Mouse (Mus musculus) midbrain, embryonic 11.5 days (tissue): Measurements from ENCODE around the gene Yrdc. TPM values are rescaled to one million over a fixed set of nuclear protein-coding genes. Genes with fewer than 3 reads are reported as not detected.

Source experiments
- ATAC-seq: fragments of 200-750 bp; cut with Nextera tagmentation; 2 replicates; pipeline ENCODE4 v1.8.0; 2017; ENCODE audit warnings: moderate TSS enrichment, moderate library complexity; ENCODE audit not compliant: low FRiP score
- DNase-seq: peaks from one replicate; pipeline ENCODE4 v3.0.0; 2015; ENCODE audit warnings: low spot score; ENCODE audit errors: missing footprints
- H3K27ac ChIP-seq: fragments of 300-500 bp; sonication (generic); 2 replicates; pipeline ENCODE4 v1.5.1; 2014; ENCODE audit warnings: low read depth, low read length
- H3K27me3 ChIP-seq: fragments of 300-500 bp; sonication (generic); 2 replicates; pipeline ENCODE4 v1.6.1; 2014; ENCODE audit warnings: mild to moderate bottlenecking, low read length, moderate library complexity, mixed read lengths; ENCODE audit not compliant: control insufficient read depth, insufficient read depth
- H3K36me3 ChIP-seq: fragments of 300-500 bp; sonication (generic); 2 replicates; pipeline ENCODE4 v1.6.1; 2014; ENCODE audit warnings: mild to moderate bottlenecking, low read length, moderate library complexity, mixed read lengths; ENCODE audit not compliant: control insufficient read depth, insufficient read depth
- H3K4me1 ChIP-seq: fragments of 300-500 bp; sonication (generic); 2 replicates; pipeline ENCODE4 v1.6.1; 2014; ENCODE audit warnings: low read length; ENCODE audit not compliant: control insufficient read depth, insufficient read depth
- H3K4me2 ChIP-seq: fragments of 300-500 bp; sonication (generic); 2 replicates; pipeline ENCODE4 v1.6.1; 2014; ENCODE audit warnings: mild to moderate bottlenecking, moderate library complexity
- H3K4me3 ChIP-seq: fragments of 300-500 bp; sonication (generic); 2 replicates; pipeline ENCODE4 v1.5.1; 2014; ENCODE audit warnings: low read depth, low read length
- H3K9ac ChIP-seq: fragments of 300-500 bp; sonication (generic); 2 replicates; pipeline ENCODE4 v1.6.1; 2014; ENCODE audit warnings: low read length
- H3K9me3 ChIP-seq: fragments of 300-500 bp; sonication (generic); 2 replicates; pipeline ENCODE4 v1.6.1; 2016; ENCODE audit warnings: low read length; ENCODE audit not compliant: control insufficient read depth
- WGBS: fragments of 180-500 bp; shearing (Covaris S2); extraction: QIAGEN DNeasy Blood & Tissue Kit; methylation state at CpG from one replicate; pipeline ENCODE4 v1.1.7; 2014; 5-methylcytosine and 5-hydroxymethylcytosine counted together
- polyA plus RNA-seq: library from polyadenylated mRNA; unstranded; fragments of >200 nt; fragmentation: Nextera tagmentation; extraction: Ambion mirVana; gene quantifications from 2 replicates; pipeline ENCODE4 v1.2.1, GENCODE M21; 2014

Gene Yrdc
- polyA plus RNA-seq, 1 experiment from 2014 or later = 47.9 TPM

DNA sequence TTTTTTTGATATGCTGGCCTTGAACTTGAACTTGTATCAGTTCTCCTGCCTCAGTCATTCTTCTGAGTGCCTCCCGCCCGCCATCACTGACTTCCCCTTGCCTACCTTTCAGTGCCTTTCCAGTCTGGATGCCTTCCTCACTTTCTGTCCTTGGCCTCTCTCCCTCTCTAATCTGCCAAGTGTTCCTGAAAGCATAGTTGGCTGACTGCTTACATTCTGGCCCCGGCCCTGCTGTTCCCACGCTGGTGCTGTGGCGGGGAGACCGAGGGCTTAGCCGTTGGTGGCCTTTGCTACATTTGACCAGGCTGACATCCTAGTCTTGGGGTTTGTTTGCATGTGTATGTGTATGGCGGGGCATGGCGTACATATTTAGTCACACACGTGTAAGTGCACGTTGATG is 34.6 kb upstream of the Yrdc start:
- H3K36me3 ChIP-seq = 0 out of 2 replicates have a peak, but pooled peaks cover 2% of the 10 kb centered on the region
- peaks cover 8% of the 10 kb centered on the region for H3K4me1 ChIP-seq
- H3K4me2 ChIP-seq = no peak overlapping the region
- 93% methylated on average over 11 of the region's 11 CpGs for WGBS
- no peak for ATAC-seq
- H3K27me3 ChIP-seq = no peaks in the 10 kb centered on the region
- no peak overlapping the region for H3K4me3 ChIP-seq
- DNase-seq = no peak
- H3K9me3 ChIP-seq = no peaks in the 10 kb centered on the region
- no peak overlapping the region for H3K9ac ChIP-seq
- H3K27ac ChIP-seq = no peak overlapping the region

DNA sequence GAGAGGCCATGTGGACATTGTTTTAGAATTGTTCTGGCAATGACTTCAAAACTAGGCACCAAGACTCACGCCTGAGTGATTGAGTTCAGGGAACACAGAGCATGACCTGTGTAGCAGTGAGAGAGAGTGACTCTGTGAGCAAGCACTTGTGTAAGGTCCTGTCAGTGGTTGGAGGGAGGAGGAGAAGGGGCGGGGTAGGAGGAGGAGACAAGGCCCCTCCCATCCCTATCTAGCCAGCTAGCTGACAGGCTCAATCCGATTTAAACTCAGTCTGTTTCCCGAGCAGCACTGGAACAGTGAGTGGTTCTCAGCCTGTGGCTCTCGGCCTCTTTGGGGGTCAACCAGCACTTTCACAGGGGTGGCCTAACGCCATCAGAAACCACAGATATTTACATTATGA is 32.7 kb upstream of the Yrdc start:
- Histone ChIP-seq H3K27me3 (no peaks in the 10 kb centered on the region), H3K4me2 (no peak overlapping the region), H3K9ac (peak overlapping the region; percentile 12; the same call in 1 of the 2 replicates), H3K27ac (no peak overlapping the region), H3K4me3 (no peak overlapping the region), H3K9me3 (no peaks in the 10 kb centered on the region), H3K4me1 (peaks cover 5% of the 10 kb centered on the region; the same call in 1 of the 2 replicates), H3K36me3 (0 out of 2 replicates have a peak, but pooled peaks cover 2% of the 10 kb centered on the region)
- DNase-seq (peak; percentile 84), ATAC-seq (peak; percentile 58; the same call in 1 of the 2 replicates)
- 12% methylated on average over 6 of the region's 6 CpGs for WGBS

DNA sequence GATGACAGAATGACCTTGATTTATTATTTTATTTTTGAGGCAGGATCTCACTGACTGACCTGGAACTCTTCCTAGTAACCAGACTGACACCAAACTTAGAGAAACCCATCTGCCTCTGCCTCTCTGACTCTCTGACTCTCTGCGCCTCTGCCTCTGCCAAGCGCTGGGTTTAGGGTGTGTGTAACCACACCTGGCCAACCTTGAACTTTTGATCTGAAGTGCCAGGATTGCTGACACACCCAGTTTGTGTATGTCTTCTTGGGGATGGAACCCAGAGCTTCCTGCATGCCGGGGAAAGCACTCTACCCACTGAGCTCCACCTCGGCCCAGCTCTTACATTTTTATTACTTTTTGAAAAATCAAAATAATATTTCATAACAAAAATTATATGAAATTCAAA is 31.6 kb upstream of the Yrdc start:
- DNase-seq = no peak
- H3K4me3 ChIP-seq = no peak overlapping the region
- H3K4me1 ChIP-seq = peaks cover 5% of the 10 kb centered on the region; the same call in 1 of the 2 replicates
- H3K4me2 ChIP-seq = no peak overlapping the region
- no peaks in the 10 kb centered on the region for H3K27me3 ChIP-seq
- no peaks in the 10 kb centered on the region for H3K9me3 ChIP-seq
- H3K36me3 ChIP-seq = peaks cover 2% of the 10 kb centered on the region; the same call in 1 of the 2 replicates
- H3K9ac ChIP-seq = no peak overlapping the region
- H3K27ac ChIP-seq = no peak overlapping the region
- 90% methylated on average over 4 of the region's 4 CpGs for WGBS
- ATAC-seq = no peak

DNA sequence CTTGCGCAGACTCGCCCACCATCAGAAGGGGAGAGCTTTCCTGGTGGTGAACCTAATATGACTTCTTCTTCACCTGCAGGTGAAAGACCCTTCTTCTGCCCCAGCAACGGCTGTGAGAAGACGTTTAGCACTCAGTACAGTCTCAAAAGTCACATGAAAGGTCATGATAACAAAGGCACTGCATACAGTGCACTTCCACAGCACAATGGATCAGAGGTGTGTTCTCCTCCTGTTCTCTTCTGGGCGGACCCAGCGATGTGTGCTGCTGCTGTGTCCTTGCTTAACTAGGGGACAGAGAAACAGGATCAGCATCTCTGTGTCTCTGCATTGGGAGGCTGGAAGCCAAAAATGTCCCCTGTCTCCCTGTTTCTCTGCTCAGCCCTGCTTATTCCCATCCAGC is 25.5 kb upstream of the Yrdc start:
- Histone ChIP-seq H3K9ac (no peak overlapping the region), H3K4me3 (no peak overlapping the region), H3K4me2 (no peak overlapping the region), H3K9me3 (no peaks in the 10 kb centered on the region), H3K27me3 (no peaks in the 10 kb centered on the region), H3K27ac (no peak overlapping the region), H3K4me1 (no peaks in the 10 kb centered on the region), H3K36me3 (peaks cover 6% of the 10 kb centered on the region; the same call in 1 of the 2 replicates)
- ATAC-seq = no peak
- 95% methylated on average over 6 of the region's 6 CpGs for whole genome bisulfite sequencing
- DNase-seq = no peak

DNA sequence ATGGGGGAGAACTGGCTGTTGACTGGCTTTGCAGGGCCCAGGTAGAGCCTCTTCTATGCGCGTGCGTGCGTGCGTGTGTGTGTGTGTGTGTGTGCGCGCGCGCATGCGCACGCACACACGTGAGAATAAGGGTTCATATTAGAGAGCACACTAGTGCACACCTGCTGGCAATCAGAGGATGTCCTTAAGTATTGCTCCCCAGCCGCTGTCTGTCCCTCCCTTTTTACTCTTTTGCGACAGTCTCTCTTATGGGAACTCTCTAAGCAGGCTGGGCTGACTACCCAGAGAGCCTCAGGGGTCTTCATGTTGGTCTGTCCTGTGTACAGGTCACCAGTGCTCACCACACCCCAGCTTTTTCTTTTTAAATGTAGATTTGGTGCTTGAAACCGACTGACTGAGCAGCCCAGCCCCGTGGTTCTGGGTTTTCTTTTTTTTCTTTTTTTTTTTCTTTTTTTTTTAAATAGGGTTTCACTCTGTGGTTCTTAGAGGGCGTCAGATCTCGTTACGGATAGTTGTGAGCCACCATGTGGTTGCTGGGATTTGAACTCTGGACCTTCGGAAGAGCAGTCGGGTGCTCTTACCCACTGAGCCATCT is 25.0 kb upstream of the Yrdc start:
- 97% methylated on average over 21 of the region's 21 CpGs for WGBS
- no peak for DNase-seq
- H3K36me3 ChIP-seq = peaks cover 3% of the 10 kb centered on the region; the same call in 1 of the 2 replicates

DNA sequence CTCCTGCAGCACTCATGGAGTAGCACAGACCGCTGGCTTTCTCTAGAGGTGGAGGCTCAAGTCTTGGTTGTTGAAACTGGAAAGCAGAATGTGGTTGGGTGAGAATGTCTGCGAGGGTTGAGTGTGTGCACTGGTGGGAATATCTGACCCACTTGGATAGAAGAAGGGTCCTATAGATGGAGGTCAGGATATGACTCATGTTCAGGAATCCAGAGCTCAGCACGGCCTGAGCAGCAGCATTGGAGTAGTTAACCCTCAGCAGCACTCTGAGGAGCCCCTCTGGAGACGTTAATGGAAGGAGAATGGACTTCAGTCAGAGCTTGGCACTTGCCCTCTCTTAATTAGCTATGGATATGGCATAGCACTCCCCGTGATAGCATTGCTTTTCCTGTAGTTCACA is 20.8 kb upstream of the Yrdc start:
- Histone ChIP-seq H3K4me2 (no peak overlapping the region), H3K9ac (no peak overlapping the region), H3K9me3 (no peaks in the 10 kb centered on the region), H3K4me3 (no peak overlapping the region), H3K27ac (no peak overlapping the region), H3K27me3 (no peaks in the 10 kb centered on the region), H3K4me1 (no peaks in the 10 kb centered on the region), H3K36me3 (peaks cover 3% of the 10 kb centered on the region; the same call in 1 of the 2 replicates)
- no peak for DNase-seq
- no peak for ATAC-seq
- 94% methylated on average over 5 of the region's 5 CpGs for WGBS

More for the DNA sequence above, 25.0 kb upstream of the Yrdc start:
- Histone ChIP-seq H3K27ac (no peak overlapping the region), H3K4me2 (no peak overlapping the region), H3K4me1 (no peaks in the 10 kb centered on the region), H3K9ac (no peak overlapping the region), H3K27me3 (no peaks in the 10 kb centered on the region), H3K9me3 (no peaks in the 10 kb centered on the region), H3K4me3 (no peak overlapping the region)
- no peak for ATAC-seq

DNA sequence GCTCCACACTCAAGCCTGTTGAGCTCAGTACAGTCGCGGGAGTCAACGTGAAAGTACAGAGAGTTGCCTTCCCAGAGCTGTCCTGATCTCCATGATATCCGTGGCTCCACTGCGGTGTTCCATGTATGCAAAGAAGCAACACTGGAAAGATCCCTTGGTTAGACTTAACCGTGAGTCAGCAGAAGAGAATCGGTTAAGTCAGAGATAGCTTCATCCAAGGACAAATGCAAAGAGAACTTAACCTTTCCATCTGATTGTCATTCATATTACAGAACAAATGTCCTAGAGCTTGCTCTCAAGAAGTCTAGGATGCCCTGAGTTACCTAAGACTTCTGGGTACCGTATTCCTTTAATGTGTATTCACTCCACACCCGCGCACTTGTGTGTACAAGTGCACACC is 17.7 kb upstream of the Yrdc start:
- no peaks in the 10 kb centered on the region for H3K27me3 ChIP-seq
- H3K36me3 ChIP-seq = peaks cover 6% of the 10 kb centered on the region; the same call in 1 of the 2 replicates
- H3K4me2 ChIP-seq = no peak overlapping the region
- H3K27ac ChIP-seq = no peak overlapping the region
- no peaks in the 10 kb centered on the region for H3K9me3 ChIP-seq
- WGBS = 94% methylated on average over 10 of the region's 10 CpGs
- H3K4me1 ChIP-seq = no peaks in the 10 kb centered on the region
- no peak overlapping the region for H3K9ac ChIP-seq
- DNase-seq (no peak), ATAC-seq (no peak)
- no peak overlapping the region for H3K4me3 ChIP-seq

DNA sequence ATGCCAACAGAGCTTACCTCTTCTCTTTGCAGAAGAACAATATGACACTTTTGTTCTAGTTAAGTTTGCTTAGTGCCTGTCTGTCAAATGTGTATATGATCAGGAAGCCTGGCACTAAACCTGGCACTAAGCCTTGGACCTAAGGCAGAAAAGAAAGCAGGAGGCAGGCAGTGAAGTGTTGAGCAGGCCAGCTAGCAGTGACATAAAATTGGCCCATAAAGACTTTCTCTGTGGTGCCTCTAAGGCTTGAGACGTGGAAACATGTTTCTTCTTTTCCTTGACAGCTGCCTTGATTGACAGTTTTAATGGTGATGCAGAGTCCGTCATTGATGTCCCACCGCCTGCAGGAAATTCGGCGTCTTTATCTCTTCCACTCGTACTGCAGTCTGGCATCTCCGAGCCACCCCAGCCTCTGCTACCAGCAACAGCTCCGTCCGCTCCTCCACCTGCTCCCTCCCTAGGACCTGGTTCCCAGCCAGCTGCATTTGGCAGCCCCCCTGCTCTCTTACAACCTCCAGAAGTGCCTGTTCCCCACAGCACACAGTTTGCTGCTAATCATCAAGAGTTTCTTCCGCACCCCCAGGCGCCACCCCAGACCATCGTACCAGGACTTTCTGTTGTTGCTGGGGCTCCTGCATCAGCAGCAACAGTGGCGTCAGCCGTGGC is 12.3 kb upstream of the Yrdc start:
- H3K4me3 ChIP-seq = no peak overlapping the region
- ATAC-seq = no peak
- H3K9ac ChIP-seq = no peak overlapping the region
- no peaks in the 10 kb centered on the region for H3K27me3 ChIP-seq
- DNase-seq = no peak
- H3K9me3 ChIP-seq = no peaks in the 10 kb centered on the region; the same call in 1 of the 2 replicates
- H3K4me2 ChIP-seq = no peak overlapping the region
- no peaks in the 10 kb centered on the region for H3K4me1 ChIP-seq
- 92% methylated on average over 14 of the region's 14 CpGs for WGBS
- peaks cover 12% of the 10 kb centered on the region for H3K36me3 ChIP-seq
- H3K27ac ChIP-seq = no peak overlapping the region

DNA sequence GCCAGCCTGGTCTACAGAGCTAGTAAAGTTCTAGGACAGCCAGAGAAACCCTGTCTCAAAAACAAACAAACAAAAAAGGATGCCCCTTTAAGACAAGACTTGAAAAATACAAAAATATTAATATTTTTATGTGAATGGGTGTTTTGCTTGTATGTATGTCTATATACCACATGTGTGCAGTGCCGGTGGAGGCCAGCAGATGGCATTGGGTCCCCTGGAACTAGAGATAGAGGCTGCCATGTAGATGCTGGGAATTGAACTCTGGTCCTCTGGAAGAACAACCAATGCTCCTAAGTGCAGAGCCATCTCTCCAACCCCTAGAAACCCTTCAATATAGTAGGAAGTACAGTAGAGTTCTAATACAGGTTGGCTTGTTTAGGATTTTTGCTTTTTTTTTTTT is 9.5 kb upstream of the Yrdc start:
- Histone ChIP-seq H3K4me2 (no peak overlapping the region), H3K27me3 (no peaks in the 10 kb centered on the region), H3K4me3 (no peak overlapping the region), H3K36me3 (peaks cover 12% of the 10 kb centered on the region), H3K9me3 (no peaks in the 10 kb centered on the region; the same call in 1 of the 2 replicates), H3K27ac (no peak overlapping the region), H3K4me1 (no peaks in the 10 kb centered on the region), H3K9ac (no peak overlapping the region)
- no peak for ATAC-seq
- 97% methylated on average over 1 of the region's 1 CpGs for WGBS
- no peak for DNase-seq
